Mouse (Mus musculus) erythroblast, embryonic 14.5 days (primary cell): ENCODE data around the gene Bcas3.

Source experiments
- GATA1 ChIP-seq: IDR thresholded peaks from 2 replicates; pipeline ENCODE4 v1.6.1; 2012; ENCODE audit warnings: low read length, inconsistent platforms, mixed read lengths
- TAL1 ChIP-seq: IDR thresholded peaks from 3 replicates; pipeline ENCODE4 v1.6.1; 2012; ENCODE audit warnings: low read length, inconsistent platforms, mixed read lengths

- TF ChIP-seq GATA1 (no peak), TAL1 (no peak)
Observed at GRCm38 (mm10) chr11:85737893-85738292, 384.9 kb downstream of the Bcas3 start.
